Mouse (Mus musculus) kidney, adult 2 months (tissue): ENCODE measurements around the gene Adgrg6. TPM values are rescaled to one million over a fixed set of nuclear protein-coding genes. Genes with fewer than 3 reads are reported as not detected.
A peak's percentile ranks its signal among the peaks of the same experiment; 100 is the strongest.

Experiments used
- DNase-seq: peaks from one replicate; pipeline ENCODE4 v3.0.0; 2021
- H3K27ac ChIP-seq: fragments of 200-500 bp; 2 replicates; pipeline ENCODE4 v1.5.1; 2012; ENCODE audit warnings: low read depth, low read length, control low read depth, inconsistent platforms; ENCODE audit not compliant: insufficient read depth
- H3K27me3 ChIP-seq: fragments of 200-500 bp; replicated peaks from 2 replicates; pipeline ENCODE4 v1.6.1; 2012; ENCODE audit warnings: mild to moderate bottlenecking, moderate library complexity, low read length, inconsistent platforms; ENCODE audit not compliant: control insufficient read depth, insufficient read depth
- H3K36me3 ChIP-seq: fragments of 200-500 bp; 2 replicates; pipeline ENCODE4 v1.6.1; 2012; ENCODE audit warnings: mild to moderate bottlenecking, moderate library complexity, low read length, inconsistent platforms; ENCODE audit not compliant: control insufficient read depth, insufficient read depth
- H3K4me1 ChIP-seq: fragments of 200-500 bp; 2 replicates; pipeline ENCODE4 v1.6.1; 2011; ENCODE audit warnings: low read length; ENCODE audit not compliant: control insufficient read depth, insufficient read depth
- H3K4me3 ChIP-seq: fragments of 200-500 bp; 2 replicates; pipeline ENCODE4 v1.5.1; 2011; ENCODE audit warnings: mild to moderate bottlenecking, low read depth, low read length, control low read depth; ENCODE audit not compliant: insufficient read depth
- CTCF ChIP-seq: fragments of 200-500 bp; conservative IDR thresholded peaks from 2 replicates; pipeline ENCODE4 v1.5.1; 2011; ENCODE audit warnings: low read depth, mild to moderate bottlenecking, control low read depth, low read length, moderate library complexity, mixed read lengths; ENCODE audit not compliant: insufficient read depth, insufficient read length
- POLR2A ChIP-seq: fragments of 200-500 bp; IDR thresholded peaks from one replicate; pipeline ENCODE4 v1.6.1; 2011; ENCODE audit warnings: low read depth, low read length, control low read depth
- WGBS: fragments of 180-500 bp; shearing (Covaris S2); methylation state at CpG from one replicate; pipeline ENCODE4 v1.1.7; 2018; 5-methylcytosine and 5-hydroxymethylcytosine counted together
- polyA plus RNA-seq: library from polyadenylated mRNA; depleted of rRNA; stranded (reverse); fragments of >200 nt; gene quantifications from 2 replicates; pipeline ENCODE4 v1.2.3, GENCODE M21; 2012

Gene Adgrg6
- polyA plus RNA-seq, 1 experiment = 1.9 TPM

DNA sequence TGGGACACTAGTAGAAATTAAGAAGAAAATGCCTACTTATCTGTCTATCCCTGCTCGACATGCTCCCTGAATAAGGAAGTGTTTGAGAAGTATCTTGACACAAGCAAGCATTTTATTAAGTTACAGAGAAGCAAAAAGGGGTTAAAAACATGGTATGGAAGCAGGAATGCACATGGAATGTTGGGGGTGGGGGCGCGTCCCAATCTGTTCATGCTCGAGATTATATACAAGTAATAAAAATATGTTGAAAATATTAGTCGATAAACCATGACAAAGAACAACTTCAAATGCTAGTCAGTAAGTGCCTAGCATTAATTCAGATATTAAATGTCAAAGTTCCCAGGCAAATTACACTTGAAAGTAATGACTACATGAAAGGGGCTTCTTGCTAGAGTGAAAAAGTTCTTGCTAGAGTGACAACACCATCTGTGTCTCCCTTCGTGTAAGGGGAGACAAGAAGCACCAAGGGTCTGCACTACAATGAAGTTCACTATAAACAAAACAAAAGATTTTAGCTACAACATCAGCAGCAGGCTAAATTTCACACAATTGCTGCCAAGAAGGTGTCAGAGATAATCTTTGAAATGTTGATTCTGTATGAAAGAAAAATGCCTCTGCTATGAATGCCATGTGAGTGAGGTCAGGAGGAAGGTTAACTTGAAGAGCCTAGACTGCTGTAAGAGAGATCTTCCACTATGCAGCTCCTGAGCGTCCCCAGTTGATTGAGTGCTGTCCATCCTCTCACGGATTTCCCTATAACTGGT is 24.4 kb downstream of the Adgrg6 start:
- no peak for TF ChIP-seq CTCF
- no peak for TF ChIP-seq POLR2A
- Histone ChIP-seq H3K4me3 (no peak overlapping the region), H3K27ac (no peak overlapping the region), H3K4me1 (no peaks in the 10 kb centered on the region), H3K27me3 (no peaks in the 10 kb centered on the region), H3K36me3 (no peaks in the 10 kb centered on the region)
- 59% methylated on average over 8 of the region's 8 CpGs for WGBS
- no peak for DNase-seq

DNA sequence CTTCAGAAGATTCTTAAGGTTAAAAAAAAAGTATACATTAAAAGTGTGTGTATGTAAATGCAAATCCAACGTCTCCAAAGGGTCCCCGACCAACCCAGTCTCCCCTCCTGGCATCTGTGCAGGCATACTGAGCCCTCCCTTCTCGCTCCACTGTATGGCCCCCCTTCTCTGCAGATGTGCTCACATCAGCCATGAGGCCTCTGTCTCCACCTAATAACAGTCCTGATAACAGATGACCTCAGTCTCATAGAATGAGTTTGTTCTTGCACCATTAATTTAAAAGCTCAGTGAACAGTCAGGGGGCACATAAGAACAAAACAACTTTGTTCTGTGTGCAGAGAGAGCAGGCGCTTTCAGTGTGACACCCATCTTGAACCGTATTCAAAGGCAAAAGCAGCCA is 27.6 kb downstream of the Adgrg6 start:
- TF ChIP-seq CTCF = no peak
- TF ChIP-seq POLR2A = no peak
- WGBS = 58% methylated on average over 5 of the region's 5 CpGs

DNA sequence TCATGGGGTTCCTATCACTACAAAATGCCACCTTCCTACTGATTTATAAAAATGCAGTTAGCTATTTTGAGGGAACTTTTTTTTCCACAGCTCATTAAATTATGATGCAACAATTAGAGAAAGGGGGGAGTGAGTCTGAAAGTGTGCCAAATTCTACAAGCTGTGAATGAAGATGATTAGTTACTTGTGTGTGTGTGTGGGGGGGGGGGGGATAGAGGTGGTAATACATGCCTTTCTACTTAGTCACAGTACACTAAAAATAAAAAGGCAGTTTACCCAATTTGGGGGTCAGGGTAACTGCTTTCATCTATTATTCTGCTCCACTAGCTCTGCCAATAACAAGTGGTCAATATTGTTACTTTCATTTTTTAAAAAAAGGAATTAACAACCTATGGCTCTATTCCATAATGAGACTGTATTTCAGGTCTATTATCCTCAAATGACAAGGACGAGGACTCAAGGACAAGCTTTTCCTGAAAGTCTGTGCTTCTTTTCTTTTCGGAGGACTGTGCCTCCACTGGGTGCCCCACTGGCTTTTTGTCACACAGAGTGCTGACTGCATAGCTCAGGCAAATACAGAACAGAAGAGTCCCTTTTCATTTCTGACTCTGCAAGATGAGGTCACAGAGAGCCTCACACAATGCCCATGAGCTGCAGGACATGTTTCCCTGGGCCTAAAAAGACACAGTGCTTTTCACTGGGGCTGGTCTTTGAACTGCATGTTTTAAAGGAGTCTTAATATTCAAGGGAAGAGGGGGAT is 33.4 kb downstream of the Adgrg6 start:
- no peaks in the 10 kb centered on the region for H3K36me3 ChIP-seq
- H3K4me3 ChIP-seq = no peak overlapping the region
- WGBS = 77% methylated on average over 2 of the region's 2 CpGs
- no peak for DNase-seq
- no peak overlapping the region for H3K27ac ChIP-seq
- no peaks in the 10 kb centered on the region for H3K4me1 ChIP-seq
- H3K27me3 ChIP-seq = no peaks in the 10 kb centered on the region
- TF ChIP-seq POLR2A (no peak), CTCF (no peak)

More for the DNA sequence above, 27.6 kb downstream of the Adgrg6 start:
- no peaks in the 10 kb centered on the region for H3K27me3 ChIP-seq
- no peak overlapping the region for H3K4me3 ChIP-seq
- no peaks in the 10 kb centered on the region for H3K4me1 ChIP-seq
- H3K36me3 ChIP-seq = no peaks in the 10 kb centered on the region
- no peak overlapping the region for H3K27ac ChIP-seq
- DNase-seq = no peak

DNA sequence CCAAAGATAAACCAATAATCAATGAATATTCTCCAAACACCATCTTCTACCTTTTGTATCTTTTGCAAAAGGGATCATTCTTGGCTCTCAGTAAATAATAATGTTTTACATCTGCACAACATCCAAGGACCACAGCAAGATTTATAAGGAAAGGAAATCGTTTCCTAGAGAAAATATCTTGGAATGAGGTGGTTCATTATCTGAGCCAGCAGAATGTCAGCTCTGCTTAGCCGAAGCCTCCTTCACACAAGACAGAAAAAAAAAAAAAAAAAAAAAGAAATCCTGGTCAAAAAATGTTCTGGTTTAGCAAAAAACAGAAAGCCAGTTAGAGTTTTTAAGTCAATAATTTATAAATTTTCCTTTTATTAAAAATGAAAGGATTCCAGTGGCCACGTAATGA is 34.3 kb downstream of the Adgrg6 start:
- H3K27ac ChIP-seq = no peak overlapping the region
- no peaks in the 10 kb centered on the region for H3K4me1 ChIP-seq
- TF ChIP-seq POLR2A = no peak
- TF ChIP-seq CTCF = no peak
- 58% methylated on average over 3 of the region's 3 CpGs for WGBS
- no peaks in the 10 kb centered on the region for H3K36me3 ChIP-seq
- DNase-seq = no peak
- H3K4me3 ChIP-seq = no peak overlapping the region
- no peaks in the 10 kb centered on the region for H3K27me3 ChIP-seq

DNA sequence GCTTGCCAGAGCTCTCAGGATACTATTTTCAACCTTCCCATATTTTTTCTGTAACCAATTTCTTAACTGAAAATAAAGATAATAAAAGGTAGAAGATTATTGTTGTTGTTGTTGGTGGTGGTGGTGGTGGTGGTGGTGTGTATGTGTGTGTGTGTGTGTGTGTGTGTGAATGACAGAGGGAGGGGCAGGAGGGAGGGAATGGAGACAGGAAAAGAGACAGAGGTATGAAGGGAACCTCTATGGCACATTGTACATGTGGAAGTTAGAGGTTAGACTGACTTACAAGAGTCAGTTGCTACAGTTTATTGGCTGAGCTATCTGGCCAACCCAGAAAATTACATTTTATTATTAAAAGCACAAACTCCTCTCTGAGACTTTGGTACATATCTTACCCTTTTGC is 49.8 kb downstream of the Adgrg6 start:
- TF ChIP-seq POLR2A (no peak), CTCF (no peak)
- Histone ChIP-seq H3K27ac (no peak overlapping the region), H3K36me3 (no peaks in the 10 kb centered on the region), H3K27me3 (no peaks in the 10 kb centered on the region), H3K4me3 (no peak overlapping the region), H3K4me1 (no peaks in the 10 kb centered on the region)
- DNase-seq = no peak

DNA sequence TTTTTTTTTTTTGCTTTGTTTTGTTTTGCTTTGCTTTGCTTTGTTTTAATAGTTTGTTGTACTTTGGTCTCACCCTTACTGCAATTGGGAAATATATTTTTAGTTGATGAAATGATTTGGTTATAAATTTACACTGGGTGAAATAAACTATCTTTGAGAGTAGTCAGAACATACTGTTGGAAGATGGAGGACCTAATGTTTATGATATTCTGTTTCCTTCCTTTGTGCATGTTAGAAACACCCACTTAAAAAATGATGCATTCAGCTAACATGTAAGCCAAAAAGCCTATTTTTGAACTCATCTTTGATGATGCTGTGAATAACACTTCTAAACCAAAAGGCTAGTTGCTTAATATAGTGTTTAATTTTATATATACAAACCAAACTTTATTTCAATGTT is 50.3 kb downstream of the Adgrg6 start:
- Histone ChIP-seq H3K27ac (no peak overlapping the region), H3K36me3 (no peaks in the 10 kb centered on the region), H3K27me3 (no peaks in the 10 kb centered on the region), H3K4me1 (no peaks in the 10 kb centered on the region), H3K4me3 (no peak overlapping the region)
- TF ChIP-seq POLR2A = no peak
- no peak for TF ChIP-seq CTCF
- no peak for DNase-seq

DNA sequence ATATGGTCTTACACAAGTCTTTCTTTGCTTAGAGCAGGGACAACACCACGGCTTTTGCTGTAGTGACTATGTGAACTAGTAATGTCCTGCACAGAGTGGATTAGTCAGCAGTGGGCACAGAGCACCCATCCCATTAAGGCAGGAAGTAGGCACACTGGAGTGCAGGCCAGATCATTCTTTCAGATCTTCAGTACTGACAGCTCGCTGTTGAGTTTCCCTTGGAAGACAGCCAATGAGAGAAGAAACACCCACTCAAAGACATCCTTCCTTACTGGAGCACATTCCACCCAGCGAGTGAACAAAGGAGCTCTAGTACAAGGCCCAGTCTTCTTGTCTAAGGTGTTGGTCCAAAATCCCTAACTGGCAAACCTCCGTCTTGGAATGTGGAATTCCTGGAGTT is 53.6 kb downstream of the Adgrg6 start:
- H3K27ac ChIP-seq = no peak overlapping the region
- no peak for TF ChIP-seq CTCF
- no peak for TF ChIP-seq POLR2A
- DNase-seq = peak; percentile 20
- 71% methylated on average over 4 of the region's 4 CpGs for WGBS
- no peaks in the 10 kb centered on the region for H3K27me3 ChIP-seq
- no peaks in the 10 kb centered on the region for H3K36me3 ChIP-seq
- H3K4me1 ChIP-seq = no peaks in the 10 kb centered on the region
- no peak overlapping the region for H3K4me3 ChIP-seq
